Mouse (Mus musculus): ENCODE measurements around the gene Zic4. TPM values are rescaled to one million over a fixed set of nuclear protein-coding genes. Genes with fewer than 3 reads are reported as not detected.

Gene Zic4
- polyA plus RNA-seq, 1 experiment from 2014 or later, result 61.6 TPM

GRCm38 (mm10) chr9:91394211-91394646, 32.0 kb downstream of the Zic4 start:
- no peak overlapping the region for H3K4me2 ChIP-seq
- H3K27ac ChIP-seq (replicated peaks), result peak overlapping the region; percentile 58
- H3K27me3 ChIP-seq, result peaks cover 86% of the 10 kb centered on the region
- no peak overlapping the region for H3K4me3 ChIP-seq
- 5% methylated on average over 14 of the region's 14 CpGs for WGBS
- no peak overlapping the region for H3K9ac ChIP-seq
- peak; percentile 51; the same call in 1 of the 2 replicates for ATAC-seq (ENCODE audit: low FRiP score, low read depth)
- no peaks in the 10 kb centered on the region for H3K9me3 ChIP-seq
- no peaks in the 10 kb centered on the region for H3K4me1 ChIP-seq (replicated peaks)
- no peaks in the 10 kb centered on the region for H3K36me3 ChIP-seq

GRCm38 (mm10) chr9:91395066-91395772, 33.0 kb downstream of the Zic4 start:
- Histone ChIP-seq H3K4me1 (replicated peaks) (no peaks in the 10 kb centered on the region), H3K27ac (replicated peaks) (peak overlapping the region; percentile 51; the same call in 1 of the 2 replicates), H3K4me3 (no peak overlapping the region), H3K9me3 (no peaks in the 10 kb centered on the region), H3K9ac (no peak overlapping the region), H3K4me2 (no peak overlapping the region), H3K36me3 (no peaks in the 10 kb centered on the region), H3K27me3 (peaks cover 86% of the 10 kb centered on the region)
- 9% methylated on average over 14 of the region's 14 CpGs for whole genome bisulfite sequencing
- no peak for ATAC-seq (ENCODE audit: low FRiP score, low read depth)

- H3K4me2 ChIP-seq, result no peak overlapping the region
- peaks cover 87% of the 10 kb centered on the region for H3K27me3 ChIP-seq
- no peak overlapping the region for H3K27ac ChIP-seq (replicated peaks)
- no peaks in the 10 kb centered on the region for H3K4me1 ChIP-seq (replicated peaks)
- H3K4me3 ChIP-seq, result no peak overlapping the region
- no peak for ATAC-seq (ENCODE audit: low FRiP score, low read depth)
- H3K36me3 ChIP-seq, result no peaks in the 10 kb centered on the region
- no peaks in the 10 kb centered on the region for H3K9me3 ChIP-seq
- WGBS, result 23% methylated on average over 7 of the region's 7 CpGs
- no peak overlapping the region for H3K9ac ChIP-seq
These were observed 37.8 kb downstream of the Zic4 start for GRCm38 (mm10) chr9:91399976-91400375.

GRCm38 (mm10) chr9:91400482-91401093, 38.4 kb downstream of the Zic4 start:
- no peaks in the 10 kb centered on the region for H3K4me1 ChIP-seq (replicated peaks)
- H3K27ac ChIP-seq (replicated peaks), result no peak overlapping the region
- WGBS, result 15% methylated on average over 8 of the region's 8 CpGs
- peaks cover 86% of the 10 kb centered on the region for H3K27me3 ChIP-seq
- no peaks in the 10 kb centered on the region for H3K9me3 ChIP-seq
- H3K4me2 ChIP-seq, result no peak overlapping the region
- H3K36me3 ChIP-seq, result no peaks in the 10 kb centered on the region
- H3K4me3 ChIP-seq, result no peak overlapping the region
- no peak overlapping the region for H3K9ac ChIP-seq
- ATAC-seq (ENCODE audit: low FRiP score, low read depth), result no peak

- no peak for ATAC-seq (ENCODE audit: low FRiP score, low read depth)
- H3K4me3 ChIP-seq, result no peak overlapping the region
- H3K4me1 ChIP-seq (replicated peaks), result no peaks in the 10 kb centered on the region; the same call in 1 of the 2 replicates
- WGBS, result 6% methylated on average over 10 of the region's 10 CpGs
- no peaks in the 10 kb centered on the region for H3K9me3 ChIP-seq
- H3K36me3 ChIP-seq, result no peaks in the 10 kb centered on the region
- H3K4me2 ChIP-seq, result no peak overlapping the region
- no peak overlapping the region for H3K9ac ChIP-seq
- H3K27ac ChIP-seq (replicated peaks), result no peak overlapping the region
- peaks cover 86% of the 10 kb centered on the region for H3K27me3 ChIP-seq
These were observed 39.3 kb downstream of the Zic4 start for GRCm38 (mm10) chr9:91401471-91401870.

GRCm38 (mm10) chr9:91404229-91404628, 42.0 kb downstream of the Zic4 start:
- no peak for ATAC-seq (ENCODE audit: low FRiP score, low read depth)
- no peak overlapping the region for H3K9ac ChIP-seq
- H3K4me2 ChIP-seq, result peak overlapping the region; percentile 41
- 3% methylated on average over 13 of the region's 13 CpGs for WGBS
- H3K4me1 ChIP-seq (replicated peaks), result no peaks in the 10 kb centered on the region; the same call in 1 of the 2 replicates
- no peaks in the 10 kb centered on the region for H3K9me3 ChIP-seq
- peak overlapping the region; percentile 28 for H3K4me3 ChIP-seq
- H3K36me3 ChIP-seq, result no peaks in the 10 kb centered on the region
- peaks cover 77% of the 10 kb centered on the region for H3K27me3 ChIP-seq
- H3K27ac ChIP-seq (replicated peaks), result peak overlapping the region; percentile 76

GRCm38 (mm10) chr9:91404905-91405752, 42.9 kb downstream of the Zic4 start:
- Histone ChIP-seq H3K9me3 (no peaks in the 10 kb centered on the region), H3K9ac (peak overlapping the region; percentile 28), H3K27me3 (peaks cover 75% of the 10 kb centered on the region), H3K27ac (replicated peaks) (peak overlapping the region; percentile 76), H3K4me2 (peak overlapping the region; percentile 41), H3K4me1 (replicated peaks) (no peaks in the 10 kb centered on the region; the same call in 1 of the 2 replicates), H3K4me3 (peak overlapping the region; percentile 28), H3K36me3 (no peaks in the 10 kb centered on the region)
- no peak for ATAC-seq (ENCODE audit: low FRiP score, low read depth)
- under 1% methylated on average over 27 of the region's 27 CpGs for WGBS

- peak overlapping the region; percentile 41 for H3K4me2 ChIP-seq
- no peak for ATAC-seq (ENCODE audit: low FRiP score, low read depth)
- H3K9ac ChIP-seq, result peak overlapping the region; percentile 28; the same call in 1 of the 2 replicates
- H3K9me3 ChIP-seq, result no peaks in the 10 kb centered on the region
- H3K36me3 ChIP-seq, result no peaks in the 10 kb centered on the region
- peaks cover 75% of the 10 kb centered on the region for H3K27me3 ChIP-seq
- whole genome bisulfite sequencing, result under 1% methylated on average over 16 of the region's 16 CpGs
- H3K4me3 ChIP-seq, result peak overlapping the region; percentile 28
- H3K27ac ChIP-seq (replicated peaks), result peak overlapping the region; percentile 76
- no peaks in the 10 kb centered on the region; the same call in 1 of the 2 replicates for H3K4me1 ChIP-seq (replicated peaks)
These were observed 43.6 kb downstream of the Zic4 start for GRCm38 (mm10) chr9:91405753-91406178.

- H3K4me1 ChIP-seq (replicated peaks), result no peaks in the 10 kb centered on the region; the same call in 1 of the 2 replicates
- peaks cover 75% of the 10 kb centered on the region for H3K27me3 ChIP-seq
- peak overlapping the region; percentile 10; the same call in 1 of the 2 replicates for H3K9ac ChIP-seq
- H3K4me3 ChIP-seq, result peak overlapping the region; percentile 28
- 1% methylated on average over 6 of the region's 6 CpGs for WGBS
- H3K36me3 ChIP-seq, result no peaks in the 10 kb centered on the region
- H3K27ac ChIP-seq (replicated peaks), result peak overlapping the region; percentile 76
- peak overlapping the region; percentile 41 for H3K4me2 ChIP-seq
- H3K9me3 ChIP-seq, result no peaks in the 10 kb centered on the region
- ATAC-seq (ENCODE audit: low FRiP score, low read depth), result no peak
These were observed 44.1 kb downstream of the Zic4 start for GRCm38 (mm10) chr9:91406258-91406763.

- Histone ChIP-seq H3K36me3 (no peaks in the 10 kb centered on the region), H3K4me2 (peak overlapping the region; percentile 35), H3K4me1 (replicated peaks) (peaks cover 7% of the 10 kb centered on the region), H3K9me3 (no peaks in the 10 kb centered on the region), H3K27me3 (peaks cover 50% of the 10 kb centered on the region), H3K27ac (replicated peaks) (peak overlapping the region; percentile 51), H3K4me3 (no peak overlapping the region), H3K9ac (no peak overlapping the region)
- WGBS, result 8% methylated on average over 3 of the region's 3 CpGs
- no peak for ATAC-seq (ENCODE audit: low FRiP score, low read depth)
These were observed 47.6 kb downstream of the Zic4 start for GRCm38 (mm10) chr9:91409771-91410170.

GRCm38 (mm10) chr9:91414007-91414661, 51.9 kb downstream of the Zic4 start:
- Histone ChIP-seq H3K4me1 (replicated peaks) (peaks cover 7% of the 10 kb centered on the region), H3K36me3 (no peaks in the 10 kb centered on the region), H3K9ac (peak overlapping the region; percentile 10; the same call in 1 of the 2 replicates), H3K9me3 (no peaks in the 10 kb centered on the region), H3K27ac (replicated peaks) (peak overlapping the region; percentile 58), H3K27me3 (peaks cover 63% of the 10 kb centered on the region), H3K4me3 (peak overlapping the region; percentile 27), H3K4me2 (peak overlapping the region; percentile 57)
- WGBS, result 0% methylated on average over 12 of the region's 12 CpGs
- peak; percentile 87 for ATAC-seq (ENCODE audit: low FRiP score, low read depth)

Data from hindbrain, embryonic 15.5 days (tissue).